Mouse (Mus musculus): ENCODE measurements around the gene Rabgef1. TPM values are rescaled to one million over a fixed set of nuclear protein-coding genes. Genes with fewer than 3 reads are reported as not detected.

Gene Rabgef1
- polyA plus RNA-seq, 1 experiment: 31.2 TPM

DNA sequence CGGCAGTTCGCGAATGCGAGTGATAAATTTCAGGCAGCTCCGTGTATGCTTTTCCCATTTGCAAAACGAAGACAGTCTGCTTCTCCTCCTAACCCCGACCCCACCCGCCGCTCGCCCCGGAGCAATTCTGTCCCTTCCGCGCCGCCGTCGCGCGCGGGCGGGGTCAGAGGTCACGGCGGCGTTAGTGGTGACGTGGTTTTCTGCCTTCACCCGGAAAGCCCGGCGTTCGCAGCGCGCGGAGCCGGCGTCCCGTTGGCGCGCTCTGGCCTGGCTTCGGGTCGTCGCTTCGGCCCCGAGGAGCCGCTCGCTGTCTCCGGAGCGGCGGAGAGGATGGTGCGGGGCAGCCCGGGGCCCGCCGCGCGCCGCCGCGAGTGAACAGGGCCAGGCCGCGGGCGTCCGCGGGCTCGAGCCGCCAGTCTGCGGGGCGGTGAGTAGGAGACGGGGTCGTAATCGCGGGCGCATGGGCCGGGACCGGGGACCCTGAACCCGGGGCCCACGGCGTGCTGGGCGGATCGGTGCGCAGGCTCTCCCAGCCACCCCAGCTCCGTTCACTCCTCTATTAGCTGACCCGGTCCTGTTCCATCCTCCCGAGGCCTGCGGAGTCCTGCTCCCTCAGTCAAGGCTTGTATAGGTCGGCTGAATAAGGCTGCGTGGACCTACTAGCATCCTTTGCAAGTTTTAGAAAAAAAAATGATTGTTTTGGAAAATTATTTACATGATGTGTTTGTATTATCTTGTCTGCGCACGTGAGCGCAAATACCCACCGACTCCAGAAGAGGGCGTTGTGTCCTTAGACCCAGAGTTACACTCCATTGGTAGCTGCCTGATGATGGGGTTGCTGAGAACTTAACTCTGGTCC is 50.8 kb downstream of the Rabgef1 start:
- no peak for TF ChIP-seq GATA1 (IDR thresholded peaks at IDR 0.05; ENCODE audit: low read length)

DNA sequence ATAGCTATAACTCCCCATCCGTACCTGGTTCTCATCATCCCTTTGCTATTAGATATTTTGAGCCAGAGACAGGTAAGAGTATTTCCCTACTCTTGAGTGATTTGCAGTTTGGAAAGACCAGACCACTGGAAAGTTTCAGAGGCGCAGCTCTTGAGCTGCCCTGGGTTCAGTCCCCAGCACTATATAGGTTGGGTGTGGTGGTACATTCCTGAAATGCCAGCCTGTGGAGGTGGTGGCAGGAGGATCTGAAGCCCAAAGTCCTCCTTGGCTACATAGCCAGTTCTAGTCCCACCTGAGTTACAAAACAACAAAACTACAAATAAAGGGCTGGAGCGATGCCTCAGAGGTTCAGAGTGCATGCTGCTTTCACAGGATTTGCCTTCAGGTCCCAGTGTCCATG is 55.2 kb downstream of the Rabgef1 start:
- TF ChIP-seq GATA1 (IDR thresholded peaks at IDR 0.05; ENCODE audit: low read length): no peak

DNA sequence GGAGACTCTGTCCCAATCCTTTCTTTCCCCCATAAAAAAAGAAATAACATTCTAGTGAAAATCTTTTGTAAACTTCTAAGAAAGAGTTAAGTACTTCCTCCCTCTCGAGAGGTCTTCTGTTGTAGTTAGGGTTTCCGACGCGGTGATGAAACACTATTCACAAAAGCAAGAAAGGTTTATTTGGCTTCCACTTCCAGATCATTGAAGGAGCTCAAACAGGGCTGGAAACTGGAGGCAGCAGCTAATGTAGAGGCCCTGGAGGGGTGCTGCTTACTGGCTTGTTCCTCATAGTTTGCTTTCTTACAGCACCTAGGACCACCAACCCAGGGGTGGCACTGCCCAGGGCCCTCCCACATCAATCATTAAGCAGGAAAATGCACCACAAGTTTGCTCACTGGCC is 56.5 kb downstream of the Rabgef1 start:
- TF ChIP-seq GATA1 (IDR thresholded peaks at IDR 0.05; ENCODE audit: low read length): no peak

DNA sequence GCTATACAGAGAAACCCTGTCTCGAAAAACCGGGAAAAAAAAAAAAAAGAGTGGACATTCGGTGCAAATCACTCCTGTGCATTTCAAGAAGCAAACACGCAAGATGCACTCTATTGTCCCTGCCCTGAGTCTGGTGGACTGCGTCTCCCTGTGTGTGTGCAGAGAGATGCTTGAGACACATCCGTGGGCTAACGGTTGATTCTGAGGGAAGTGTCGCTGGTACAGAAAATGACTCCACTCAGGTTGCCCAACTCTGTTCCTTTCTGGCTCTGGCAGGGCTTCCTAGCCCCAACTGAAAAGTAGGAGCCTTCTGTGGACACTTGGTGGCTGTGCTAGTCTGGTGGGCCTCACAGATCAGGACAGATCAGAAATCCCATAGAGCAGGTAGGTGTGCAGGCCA is 64.7 kb downstream of the Rabgef1 start:
- no peak for TF ChIP-seq GATA1 (IDR thresholded peaks at IDR 0.05; ENCODE audit: low read length)

DNA sequence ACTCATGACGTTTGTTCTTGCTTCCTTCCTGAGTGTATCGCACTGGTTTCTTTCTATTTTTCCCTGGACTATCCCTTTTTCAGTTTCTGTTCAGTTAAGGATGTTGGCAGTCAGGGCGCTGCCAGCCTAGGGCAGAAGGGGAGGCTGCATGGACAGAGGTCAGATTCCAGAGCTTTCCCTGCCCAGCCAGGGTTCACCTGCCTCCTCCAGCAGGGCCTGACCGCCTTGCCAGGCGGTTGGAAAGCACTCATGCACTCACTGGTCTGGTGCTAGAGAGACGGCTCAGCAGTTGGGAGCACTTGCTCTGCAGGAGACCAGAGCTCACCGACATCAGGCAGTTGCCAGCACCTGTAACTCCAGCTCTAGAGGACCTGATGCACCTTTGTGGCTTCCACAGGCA is 67.6 kb downstream of the Rabgef1 start:
- no peak for TF ChIP-seq GATA1 (IDR thresholded peaks at IDR 0.05; ENCODE audit: low read length)

DNA sequence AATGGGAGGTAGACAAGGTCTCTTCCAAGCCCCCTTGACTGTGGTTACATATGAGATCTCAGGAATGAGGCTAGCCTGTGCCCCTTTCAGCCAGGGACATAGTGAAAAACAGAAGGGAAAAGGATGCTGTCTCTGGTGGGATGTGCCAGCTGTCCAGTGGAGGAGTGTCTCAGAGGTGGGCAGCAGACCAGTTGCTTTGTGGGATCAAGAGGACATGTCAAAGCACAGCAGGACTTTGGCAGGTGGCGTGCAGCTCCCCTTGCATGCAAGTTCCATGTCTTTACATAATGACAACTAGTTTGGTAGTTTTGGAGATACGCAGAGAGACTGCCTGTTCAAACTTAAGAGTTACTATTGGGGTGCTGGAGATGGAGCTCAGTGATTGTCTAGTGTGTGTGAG is 68.3 kb downstream of the Rabgef1 start:
- TF ChIP-seq GATA1 (IDR thresholded peaks at IDR 0.05; ENCODE audit: low read length): no peak

DNA sequence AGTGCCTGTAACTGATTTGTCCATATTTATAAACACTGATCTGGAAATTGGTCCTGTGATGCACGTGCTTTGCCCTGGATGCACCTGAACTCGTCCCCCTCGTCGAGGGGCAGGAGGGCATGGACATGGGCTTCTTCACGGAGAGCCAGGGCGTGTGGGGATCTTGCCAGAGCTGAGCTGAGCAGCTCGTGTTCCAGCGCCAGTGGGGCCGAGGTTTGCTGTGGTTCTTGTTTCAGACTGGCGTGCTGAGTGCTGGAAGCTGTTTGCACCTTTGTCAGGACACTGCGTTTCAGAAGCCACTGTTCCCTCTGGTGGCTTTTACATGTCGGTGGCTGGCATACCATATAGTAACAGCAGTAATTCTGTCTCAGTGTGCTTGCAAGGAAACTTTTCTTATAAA is 69.8 kb downstream of the Rabgef1 start:
- TF ChIP-seq GATA1 (IDR thresholded peaks at IDR 0.05; ENCODE audit: low read length): no peak

DNA sequence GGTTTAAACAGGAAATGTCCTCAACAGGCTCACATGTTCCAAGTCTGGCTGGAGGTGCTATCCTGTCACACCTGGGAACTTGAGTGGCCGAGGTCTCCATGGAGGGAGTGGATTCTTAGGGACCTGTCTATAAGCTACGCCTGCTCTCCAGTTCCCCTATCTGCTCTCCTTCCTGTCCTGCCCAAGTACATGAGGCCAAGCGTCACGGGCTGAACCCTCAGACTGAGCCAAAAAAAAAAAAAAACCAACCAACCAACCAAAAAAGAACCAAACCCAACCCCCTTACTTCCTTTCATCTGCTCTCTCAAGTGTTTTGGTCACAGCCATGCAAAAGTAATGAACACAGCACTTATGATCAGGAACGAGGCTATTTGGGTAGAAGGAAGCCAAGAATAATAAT is 76.2 kb downstream of the Rabgef1 start:
- no peak for TF ChIP-seq GATA1 (IDR thresholded peaks at IDR 0.05; ENCODE audit: low read length)

DNA sequence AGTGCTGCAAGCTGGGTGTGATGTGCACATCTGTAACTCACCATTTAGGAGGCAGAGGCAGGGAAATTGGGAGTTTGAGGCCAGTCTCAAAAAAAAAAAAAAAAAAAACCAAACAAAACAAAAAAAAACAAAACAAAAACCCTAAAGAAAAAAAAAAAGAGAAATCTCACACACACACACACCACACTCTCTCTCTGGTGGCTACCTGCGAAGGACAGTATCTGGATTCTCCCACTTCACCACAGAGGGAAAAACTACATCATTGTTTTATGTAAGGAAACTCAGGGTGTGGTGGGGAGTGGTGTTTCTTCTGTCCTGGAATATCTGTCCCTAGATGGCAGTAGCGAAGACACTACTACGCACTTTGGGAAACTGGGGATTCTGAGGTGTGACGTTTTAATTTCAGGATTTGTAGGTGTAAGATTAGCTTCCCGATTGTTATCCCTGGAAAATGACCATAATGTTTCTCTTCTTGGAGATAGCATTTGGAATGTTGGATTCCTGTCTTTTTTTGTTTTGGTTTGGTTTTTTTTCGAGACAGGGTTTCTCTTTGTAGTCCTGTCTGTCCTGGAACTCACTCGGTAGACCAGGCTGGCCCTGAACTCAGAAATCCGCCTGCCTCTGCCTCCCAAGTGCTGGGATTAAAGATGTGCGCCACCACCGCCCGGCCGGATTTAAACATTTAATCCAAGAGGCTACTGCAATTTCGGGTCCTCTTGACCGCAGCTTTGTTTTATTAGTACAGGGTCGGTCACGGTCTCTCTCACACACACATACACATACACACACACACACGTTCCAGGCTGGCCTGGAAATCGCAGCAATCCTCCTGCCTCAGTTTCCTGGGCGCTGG is 82.8 kb downstream of the Rabgef1 start:
- TF ChIP-seq GATA1 (IDR thresholded peaks at IDR 0.05; ENCODE audit: low read length): no peak

DNA sequence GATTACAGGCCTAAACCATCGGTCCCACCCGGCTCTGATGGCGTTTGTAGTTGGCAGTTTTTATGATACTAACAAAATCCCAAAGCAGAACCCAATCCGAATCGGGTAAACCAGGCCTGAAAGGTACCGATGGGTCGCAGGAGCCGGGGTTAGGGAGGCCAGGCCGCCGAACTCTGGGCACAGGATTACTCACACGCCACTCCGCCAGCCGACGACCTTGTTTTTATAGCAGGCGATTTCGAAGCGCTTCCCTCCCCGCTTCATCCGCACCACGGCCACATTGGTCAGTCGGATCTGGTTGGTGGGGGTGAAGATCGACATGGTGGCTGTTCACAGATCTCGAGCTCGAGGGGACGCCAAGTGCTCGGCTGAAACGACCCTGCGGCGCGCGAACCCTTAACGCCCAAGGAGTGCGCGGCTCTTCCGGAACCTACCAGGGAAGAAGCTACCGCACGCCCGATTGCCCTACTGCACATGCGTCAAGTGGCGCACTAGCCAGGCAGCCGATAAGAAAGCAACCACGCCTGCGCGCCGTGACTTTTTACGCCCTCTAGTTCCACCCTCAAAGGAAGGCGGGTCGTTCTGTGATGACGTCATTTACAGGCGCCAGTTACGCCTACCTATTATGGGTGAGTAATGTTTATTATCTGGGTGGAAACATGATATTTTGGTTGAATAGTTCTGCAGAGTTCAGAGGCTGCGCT is 83.6 kb downstream of the Rabgef1 start, which contains the start of the genes Sbds and Tyw1:
Gene Sbds (minus strand): TSS at position 514 of the 704 bp plus-strand sequence.
Gene Tyw1 (plus strand): TSS at position 603 of the 704 bp plus-strand sequence.
- TF ChIP-seq GATA1 (IDR thresholded peaks at IDR 0.05; ENCODE audit: low read length): no peak

DNA sequence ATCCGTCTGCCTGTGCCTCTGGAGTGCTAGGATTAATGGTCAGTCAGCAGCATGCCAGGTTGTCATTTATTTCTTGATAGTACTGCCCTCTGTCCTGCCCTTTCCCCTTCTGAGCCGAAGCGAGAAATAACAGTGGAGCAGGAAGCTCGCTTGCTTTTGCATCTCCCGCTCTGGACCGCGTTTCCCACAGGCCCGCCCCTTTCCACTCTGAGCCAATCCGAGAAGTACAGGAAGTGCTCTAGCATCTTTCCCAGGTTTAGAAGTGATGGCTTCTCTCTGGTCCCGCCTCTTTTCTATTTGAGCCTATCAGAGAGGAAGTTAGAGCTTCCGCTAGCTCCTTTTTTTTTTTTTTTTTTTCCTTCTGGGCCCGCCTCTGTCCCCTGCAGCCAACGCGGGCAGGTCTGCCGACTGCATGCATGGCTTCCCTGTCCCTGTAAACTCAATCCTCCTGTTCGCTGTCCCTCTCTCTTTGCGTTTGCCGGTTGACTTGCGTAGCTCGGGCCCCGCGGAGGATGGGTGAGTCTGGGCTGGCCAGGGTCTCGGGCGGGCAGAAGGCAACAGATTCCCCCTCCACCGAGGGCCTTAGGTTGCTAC is 85.2 kb downstream of the Rabgef1 start:
- TF ChIP-seq GATA1 (IDR thresholded peaks at IDR 0.05; ENCODE audit: low read length): no peak

DNA sequence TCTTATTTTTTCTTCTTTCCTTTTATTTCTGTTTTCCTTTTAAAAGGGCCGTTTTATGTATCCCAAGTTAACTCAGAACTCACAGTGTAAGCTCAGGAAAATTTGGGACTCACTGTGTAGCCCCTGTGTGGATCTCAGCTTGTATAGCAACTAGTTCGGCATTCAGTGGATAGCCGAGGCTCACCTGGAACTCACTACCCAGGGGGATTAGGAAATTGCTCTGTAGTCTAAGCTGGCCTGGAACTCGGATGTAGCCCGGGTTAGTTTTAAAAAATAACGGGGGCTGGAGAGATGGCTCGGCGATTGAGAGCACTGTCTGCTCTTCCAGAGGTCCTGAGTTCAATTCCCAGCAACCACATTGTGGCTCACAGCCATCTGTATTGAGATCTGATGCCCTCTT is 85.7 kb downstream of the Rabgef1 start:
- TF ChIP-seq GATA1 (IDR thresholded peaks at IDR 0.05; ENCODE audit: low read length): no peak

DNA sequence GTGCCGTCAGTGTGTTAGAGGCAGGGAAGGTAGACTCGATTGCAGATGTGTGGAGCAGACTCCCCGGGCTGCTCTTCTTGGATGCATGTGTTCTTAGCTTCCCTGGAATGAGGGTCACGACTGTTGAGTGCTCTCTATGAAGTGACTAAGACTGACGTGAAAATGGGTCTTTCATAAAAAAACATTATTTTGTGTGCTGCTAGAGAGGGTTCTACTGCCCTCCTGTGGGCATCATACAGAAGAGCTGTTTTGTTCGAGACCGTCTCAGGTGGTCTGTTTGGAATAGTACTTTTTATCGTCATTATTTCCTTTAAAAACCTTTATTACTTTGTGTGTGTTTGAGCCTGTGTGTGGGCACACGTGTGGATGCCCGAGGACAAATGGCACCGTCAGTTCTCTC is 91.9 kb downstream of the Rabgef1 start:
- TF ChIP-seq GATA1 (IDR thresholded peaks at IDR 0.05; ENCODE audit: low read length): no peak

Other genes starting within 250 kb of the Rabgef1 start
- gene Vkorc1l1, start 229.8 kb upstream of the Rabgef1 start, polyA plus RNA-seq (2012): 21.0 and 29.4 TPM in 2 replicates
- gene Gusb, start 168.7 kb upstream of the Rabgef1 start, polyA plus RNA-seq (2012): 19.9 and 21.1 TPM in 2 replicates
- 16.6 and 21.0 TPM in 2 replicates for gene Asl, start 142.6 kb upstream of the Rabgef1 start, polyA plus RNA-seq (2012)
- 9.0 and 10.0 TPM in 2 replicates for gene Crcp, start 142.5 kb upstream of the Rabgef1 start, polyA plus RNA-seq (2012)
- 0.25 TPM in 1 of 2 replicates, not detected in the other for gene Tpst1, start 98.5 kb upstream of the Rabgef1 start, polyA plus RNA-seq (2012)
- 11.5 and 11.9 TPM in 2 replicates for gene Kctd7, start 26.9 kb upstream of the Rabgef1 start, polyA plus RNA-seq (2012)
- 29.5 and 37.0 TPM in 2 replicates for gene Tmem248, start 45.3 kb downstream of the Rabgef1 start, polyA plus RNA-seq (2012)
- 8.4 and 18.4 TPM in 2 replicates for gene Sbds, start 83.7 kb downstream of the Rabgef1 start, polyA plus RNA-seq (2012)
- gene Tyw1, start 83.8 kb downstream of the Rabgef1 start, polyA plus RNA-seq (2012): 8.2 and 8.5 TPM in 2 replicates
- not detected in 2 replicates for gene Caln1, start 197.7 kb downstream of the Rabgef1 start, polyA plus RNA-seq (2012)
- not detected in 2 replicates for gene A330070K13Rik, start 212.8 kb downstream of the Rabgef1 start, polyA plus RNA-seq (2012)